7 mouse cellular contexts compared by ENCODE assay signal in genomic region chr3:152477796-152478527, GRCm38 (mm10).
A peak's percentile ranks its signal among the peaks of the same experiment; 100 is the strongest.
DNase-seq lines count a peak whose midpoint lies in the region; ATAC-seq and TF ChIP-seq lines count a peak whose summit lies in the region.

No protein-coding gene starts in this region.

- ATAC-seq in hindbrain, postnatal 0 days = peak; percentile 68
- ATAC-seq in megakaryocyte progenitor cell, adult 5-6 weeks (replicated peaks; ENCODE audit: poor library complexity) = peak; percentile 71

- DNase-seq in ZHBTc4 (ENCODE audit: low read depth, low spot score) = peak; percentile 68
- peak; percentile 39 to 50 for DNase-seq in cerebellum, postnatal 14 days
- DNase-seq in gastrocnemius, adult 8-10 months (ENCODE audit: low spot score in 2 of 2) = peak; percentile 64 to 66
- DNase-seq in hindbrain, postnatal 0 days (ENCODE audit: low spot score) = peak; percentile 67
- peak in 1 of 2 experiments; percentile 48 for DNase-seq in left cerebral cortex, adult 2 months (ENCODE audit: extremely low spot score in 1 of 2, low spot score in 2 of 2)
- DNase-seq in right cerebral cortex, postnatal 25 days = peak; percentile 25

- no peaks in the 10 kb centered on the region for H3K36me3 ChIP-seq in hindbrain, postnatal 0 days (ENCODE audit: insufficient read depth, low read length)

- H3K9ac ChIP-seq in hindbrain, postnatal 0 days (replicated peaks; ENCODE audit: low read length) = peak overlapping the region; percentile 33; the same call in 1 of the 2 replicates

- no peaks in the 10 kb centered on the region for H3K27me3 ChIP-seq in hindbrain, postnatal 0 days (ENCODE audit: insufficient read depth, low read length)

- no peaks in the 10 kb centered on the region for H3K9me3 ChIP-seq in hindbrain, postnatal 0 days (ENCODE audit: low read length)

- peak overlapping the region; percentile 37; the same call in 1 of the 2 replicates for H3K27ac ChIP-seq in hindbrain, postnatal 0 days
- H3K27ac ChIP-seq in left cerebral cortex, adult 2 months = peak overlapping the region; percentile 54; the same call in 1 of the 2 replicates

- WGBS in hindbrain, postnatal 0 days = 13% methylated on average over 23 of the region's 23 CpGs

- peak overlapping the region; percentile 28 for H3K4me3 ChIP-seq in hindbrain, postnatal 0 days (ENCODE audit: low read length)
- H3K4me3 ChIP-seq in left cerebral cortex, adult 2 months = peak overlapping the region; percentile 44

- no peaks in the 10 kb centered on the region for H3K4me1 ChIP-seq in hindbrain, postnatal 0 days (ENCODE audit: insufficient read depth, low read length)

- peak overlapping the region; percentile 56 for H3K4me2 ChIP-seq in hindbrain, postnatal 0 days (ENCODE audit: low read depth, low read length)

- peak; percentile 75 for TF ChIP-seq CTCF in hindbrain, postnatal 0 days (IDR thresholded peaks at IDR 0.05; ENCODE audit: low read depth)
- peak; percentile 67 for TF ChIP-seq CTCF in left cerebral cortex, adult 2 months (IDR thresholded peaks at IDR 0.05)

- intact Hi-C loops in left cerebral cortex, adult 2 months (cut with DNase I) = loop anchor here (5.0 kb wide), 3 partner anchors 81 to 1419 kb away; partner anchors contain the start of genes Ak5 and Zzz3
